Mouse (Mus musculus) thymus, postnatal 25 days (tissue): ENCODE results near the gene Cdk5.

Experiments
- DNase-seq: peaks from one replicate; pipeline ENCODE4 v3.0.0; 2022

Gene Cdk5

GRCm38 (mm10) chr5:24373807-24374206 is 49.5 kb downstream of the Cdk5 start:
- DNase-seq: no peak

- DNase-seq: no peak
These were observed 53.6 kb downstream of the Cdk5 start for GRCm38 (mm10) chr5:24369767-24370166.
